Mouse (Mus musculus): Measurements from ENCODE around the gene Gm266.
"Not testable (repeated sequence)": the region's sequence is repeated elsewhere in the genome, so short reads cannot be mapped to it uniquely, and the experiment has no call there.

Gene Gm266

DNA sequence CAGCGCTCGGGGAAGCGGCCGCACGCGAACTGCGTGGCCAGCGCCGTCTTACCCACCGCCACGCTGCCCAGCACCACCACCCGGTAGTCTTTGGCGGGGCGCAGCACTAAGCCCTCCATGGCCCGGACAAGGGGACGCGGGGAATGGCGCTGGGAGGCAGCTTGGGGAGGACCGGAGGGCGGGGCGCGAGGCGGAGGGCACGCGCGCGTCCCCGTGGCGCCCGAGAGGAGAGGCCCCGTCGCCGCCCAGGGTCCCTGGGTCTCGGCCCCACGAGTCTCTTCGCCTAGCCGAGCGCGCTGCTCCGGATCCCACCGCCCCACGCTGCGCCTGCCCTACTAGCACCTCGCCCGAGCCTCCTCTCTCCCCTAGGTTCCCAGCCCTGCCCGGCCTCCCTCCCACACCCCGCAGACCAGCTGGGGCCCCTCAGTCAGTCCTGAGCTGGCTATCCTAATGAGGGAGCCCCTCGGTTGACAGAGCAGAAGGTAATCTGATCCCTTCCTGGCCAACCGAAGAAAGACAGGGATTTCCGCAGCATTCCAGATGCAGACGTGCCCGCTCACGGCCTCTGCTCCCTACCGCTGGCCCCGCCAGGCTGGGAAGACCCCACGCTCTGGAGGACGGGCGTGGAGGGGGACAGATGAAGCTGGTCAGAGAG is at the start of gene Gm266:
Gene Gm266, minus strand, starts transcription at position 172 of the 655 bp plus-strand sequence.
- DNase-seq (ENCODE audit: low spot score) = no peak

DNA sequence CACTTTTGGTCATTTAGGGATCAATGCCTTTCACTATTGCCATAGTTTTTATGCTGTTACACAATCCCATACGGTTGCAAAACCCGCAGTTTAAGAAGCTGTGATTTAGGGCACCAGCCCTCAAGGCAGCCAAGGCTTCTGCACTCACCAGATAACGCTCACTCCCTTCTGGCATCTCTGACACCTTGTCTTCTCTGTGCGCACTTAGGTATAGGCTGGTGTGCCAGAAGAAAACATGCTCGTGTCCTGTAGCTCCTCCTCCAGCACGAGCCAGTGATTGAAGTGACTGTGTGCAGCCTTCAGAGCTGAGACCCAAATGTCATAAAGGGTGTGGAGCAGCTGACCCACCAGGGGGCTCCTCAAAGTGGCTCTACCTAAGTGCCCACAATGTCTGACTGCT is 49.7 kb upstream of the Gm266 start:
- no peak for DNase-seq (ENCODE audit: low spot score)

DNA sequence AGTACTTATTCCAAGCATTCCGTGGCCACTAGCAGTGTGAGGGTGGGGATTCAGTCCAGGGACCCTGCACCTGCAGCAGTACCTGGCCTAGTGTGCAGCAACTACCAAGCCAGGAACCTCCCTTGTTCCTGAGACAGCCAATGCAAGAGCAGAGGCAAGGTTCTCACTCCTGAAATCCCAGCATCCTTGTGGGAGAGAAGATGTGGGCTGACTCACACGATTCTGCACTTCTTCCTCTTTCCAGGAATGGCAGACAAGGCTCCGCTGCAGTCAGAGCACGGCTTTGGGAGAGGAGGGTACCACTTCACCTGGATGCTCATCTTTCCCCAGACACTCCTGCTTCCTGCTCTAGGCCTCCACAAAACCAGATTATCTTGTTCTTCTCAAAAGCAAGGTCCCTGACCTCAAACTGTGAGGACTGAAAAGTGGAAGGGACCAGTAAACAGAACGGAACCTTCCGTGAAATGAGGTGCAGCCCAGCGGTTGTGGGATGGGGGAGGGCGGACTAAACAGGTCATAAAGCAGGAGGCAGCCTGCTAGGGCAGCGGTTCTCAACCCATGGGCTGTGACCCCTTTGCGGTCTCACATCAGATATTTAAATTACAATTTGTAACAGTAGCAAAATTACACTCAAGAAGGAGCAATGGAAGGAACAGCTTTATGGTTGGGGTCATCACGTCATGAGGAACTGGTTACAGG is 47.6 kb upstream of the Gm266 start:
- no peak for DNase-seq (ENCODE audit: low spot score)

DNA sequence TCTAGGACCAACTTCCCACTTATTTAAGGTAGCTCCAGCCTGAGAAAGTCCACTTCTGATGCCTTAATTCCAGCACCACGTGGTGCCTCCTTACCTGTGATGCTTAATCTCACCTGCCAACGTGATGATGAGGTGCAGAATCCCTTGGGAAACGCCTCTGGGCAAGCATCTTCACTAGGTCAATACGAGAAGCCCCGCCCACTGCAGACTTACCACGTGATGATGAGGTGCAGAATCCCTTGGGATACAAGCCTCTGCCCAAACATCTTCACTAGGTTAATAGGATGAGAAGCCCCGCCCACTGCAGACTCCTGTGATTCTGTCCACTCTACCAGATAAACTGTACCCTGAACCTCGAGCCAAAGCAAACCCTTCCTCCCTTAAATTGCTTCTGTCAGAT is 43.6 kb upstream of the Gm266 start:
- no peak for DNase-seq (ENCODE audit: low spot score)

DNA sequence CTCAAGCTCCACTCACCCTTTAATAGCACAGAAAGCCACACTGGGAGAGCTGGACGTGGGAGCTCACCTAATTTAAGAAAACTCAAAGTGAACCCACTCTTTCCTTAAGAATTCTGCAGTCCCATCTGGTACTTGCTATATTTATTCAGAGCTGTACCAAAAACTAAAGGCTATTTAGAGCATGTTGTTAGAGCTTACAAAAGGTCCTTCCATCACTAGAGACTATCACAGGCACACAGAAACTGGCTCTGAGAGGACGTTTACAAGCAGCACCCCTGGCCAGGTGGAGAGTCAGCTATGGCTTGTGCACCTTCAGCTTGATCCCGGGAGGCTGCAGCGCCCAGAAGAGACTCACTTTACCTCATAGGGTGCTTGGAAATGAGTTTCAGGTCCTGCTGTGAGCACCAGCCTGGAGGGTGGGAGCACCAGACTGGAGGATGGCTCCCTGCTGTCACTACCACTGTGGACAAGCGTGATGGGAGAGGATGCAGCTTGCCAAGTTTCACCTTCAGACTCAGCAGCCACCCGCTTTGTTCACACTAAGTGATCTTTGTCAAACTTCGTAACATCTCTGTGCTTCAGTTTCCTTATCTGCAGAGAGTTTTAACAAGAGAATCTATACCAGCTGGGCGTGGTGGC is 42.1 kb upstream of the Gm266 start:
- DNase-seq (ENCODE audit: low spot score) = no peak

GRCm38 (mm10) chr12:111524883-111525282 is 39.3 kb upstream of the Gm266 start:
- DNase-seq (ENCODE audit: low spot score) = no peak

DNA sequence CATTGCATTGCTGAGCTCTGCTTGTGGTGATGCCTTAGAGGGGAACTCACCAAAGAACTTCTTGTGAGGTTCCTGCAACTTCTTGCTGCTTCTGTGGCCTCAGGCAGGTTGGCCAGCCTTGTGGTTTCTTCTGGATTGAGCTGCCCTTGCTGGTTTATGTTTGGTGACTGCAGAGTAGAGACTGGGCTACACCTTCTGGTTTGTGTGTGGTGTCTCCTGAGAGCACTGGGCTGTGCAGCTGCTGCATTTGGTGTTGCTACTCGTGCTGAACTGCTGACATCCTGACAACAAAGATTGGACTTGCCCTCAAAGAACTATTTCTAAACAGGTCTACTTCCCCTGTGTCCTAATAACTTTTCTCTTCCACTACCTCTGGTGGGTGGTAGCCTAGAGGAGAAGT is 38.8 kb upstream of the Gm266 start:
- no peak for DNase-seq (ENCODE audit: low spot score)

DNA sequence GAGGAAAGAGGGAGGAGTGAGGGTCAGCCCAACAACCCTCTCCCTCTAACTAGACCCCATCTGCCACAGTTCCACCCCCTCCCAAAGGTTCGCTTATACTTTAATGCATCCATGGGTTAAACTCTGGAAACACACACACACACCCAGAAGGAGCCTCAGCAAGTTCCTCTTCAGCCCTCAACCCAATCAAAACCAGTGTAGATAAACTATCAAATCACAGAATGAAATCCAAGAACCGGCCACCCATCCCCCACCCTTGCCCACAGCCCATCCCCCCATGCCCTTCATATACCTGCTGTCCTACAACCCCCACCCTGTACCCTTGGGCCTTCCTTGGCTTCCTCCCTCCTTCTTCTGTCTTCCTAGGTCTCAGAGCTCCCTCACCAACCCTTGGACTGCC is 35.4 kb upstream of the Gm266 start:
- DNase-seq (ENCODE audit: low spot score) = no peak

DNA sequence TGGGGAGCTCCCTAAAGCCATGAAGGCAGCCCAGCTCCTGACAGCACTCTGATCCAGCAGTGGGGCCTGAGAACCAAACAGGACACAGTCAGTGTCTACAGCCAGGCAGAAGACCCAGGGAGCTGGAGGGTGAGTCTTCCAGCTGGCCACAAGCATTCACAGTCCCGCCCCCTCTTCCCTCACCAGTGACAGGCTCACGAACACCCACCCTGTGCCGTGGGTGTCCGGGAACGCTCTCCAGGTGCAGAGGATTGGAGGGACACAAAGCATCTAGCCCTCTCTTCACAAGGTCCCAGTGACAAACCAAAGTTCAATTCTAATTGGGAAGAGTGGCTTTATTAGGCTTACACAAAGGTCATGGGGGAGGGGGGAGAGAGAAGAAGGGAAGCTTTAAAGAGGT is 34.2 kb upstream of the Gm266 start:
- no peak for DNase-seq (ENCODE audit: low spot score)

GRCm38 (mm10) chr12:111518391-111518790 is 32.8 kb upstream of the Gm266 start:
- DNase-seq (ENCODE audit: low spot score) = no peak

- DNase-seq (ENCODE audit: low spot score) = no peak
Observed at GRCm38 (mm10) chr12:111517901-111518300, 32.3 kb upstream of the Gm266 start.

DNA sequence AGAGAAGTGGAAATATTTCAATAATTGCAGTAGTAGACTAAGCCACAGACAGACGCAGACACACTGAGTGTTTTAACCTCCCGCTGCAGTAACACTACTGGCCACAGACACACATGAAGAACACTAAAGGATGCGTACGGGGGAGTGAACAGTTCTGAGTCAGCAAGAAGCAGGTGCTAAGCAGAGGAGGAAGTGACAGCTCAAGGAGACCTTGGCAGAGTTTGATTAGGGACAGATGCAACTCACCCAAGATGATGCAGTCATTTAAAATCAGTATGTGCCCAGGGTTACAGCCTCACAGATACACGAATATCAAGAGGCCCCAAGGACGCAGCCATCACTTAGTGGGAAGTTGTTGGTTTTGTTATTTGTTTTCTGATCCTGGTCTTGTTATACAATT is 31.2 kb upstream of the Gm266 start:
- DNase-seq (ENCODE audit: low spot score) = no peak

DNA sequence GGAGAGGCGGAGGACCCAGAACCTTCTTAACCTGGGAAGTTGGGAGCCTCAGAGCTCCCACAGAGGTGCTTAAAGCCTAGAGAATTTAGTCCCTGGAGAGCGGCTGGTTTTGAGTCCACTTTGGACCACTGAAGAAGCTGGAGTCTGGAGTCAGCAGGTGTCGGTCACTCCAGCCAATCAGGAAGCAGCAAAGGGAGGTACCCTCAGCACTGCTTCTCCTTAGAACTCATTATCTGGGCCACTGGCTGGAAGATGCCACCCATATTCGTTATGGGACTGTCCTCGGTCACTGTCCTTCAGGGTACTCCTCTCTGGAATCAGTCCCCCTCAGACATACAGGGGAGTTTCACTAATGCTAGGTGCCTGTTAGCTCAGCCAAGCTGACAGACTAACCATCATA is 30.3 kb upstream of the Gm266 start:
- DNase-seq (ENCODE audit: low spot score) = no peak

DNA sequence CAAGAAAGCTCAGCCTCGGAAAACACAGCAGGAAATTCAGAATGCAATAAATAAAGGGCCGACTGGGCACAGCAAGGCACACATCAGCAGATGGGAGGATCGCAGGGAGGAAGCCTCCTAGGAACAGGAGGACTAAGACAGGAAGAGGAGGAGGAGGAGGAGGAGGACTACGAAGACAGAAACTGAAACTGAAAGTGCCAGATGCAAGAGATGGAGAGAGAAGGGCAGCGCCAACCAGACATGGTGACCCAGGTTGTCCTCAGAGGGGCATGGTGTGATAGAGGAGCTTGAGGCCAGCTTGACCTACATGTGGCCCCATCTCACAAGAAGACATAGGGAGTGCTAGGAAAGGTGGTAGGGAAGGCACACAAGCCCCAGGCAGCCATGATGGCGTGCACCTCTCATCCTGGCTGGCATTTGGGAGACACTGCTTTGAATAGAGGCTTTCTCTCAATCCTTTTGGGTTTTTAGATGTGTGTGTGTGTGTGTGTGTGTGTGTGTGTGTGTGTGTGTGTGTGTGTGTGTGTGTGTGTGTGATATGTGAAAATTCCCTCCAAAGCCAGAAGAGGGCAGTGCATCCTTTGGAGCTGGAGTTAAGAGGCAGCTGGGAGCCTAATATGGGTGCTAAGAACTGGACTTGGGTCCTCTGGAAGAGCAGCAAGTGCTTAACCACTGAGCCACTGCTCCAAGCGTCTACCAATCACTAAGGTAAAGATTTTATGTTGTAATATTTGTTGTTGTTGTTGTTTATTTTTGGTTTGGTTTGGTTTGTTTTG is 29.4 kb upstream of the Gm266 start:
- no peak for DNase-seq (ENCODE audit: low spot score)

GRCm38 (mm10) chr12:111514231-111514792 is 28.7 kb upstream of the Gm266 start:
- no peak for DNase-seq (ENCODE audit: low spot score)

DNA sequence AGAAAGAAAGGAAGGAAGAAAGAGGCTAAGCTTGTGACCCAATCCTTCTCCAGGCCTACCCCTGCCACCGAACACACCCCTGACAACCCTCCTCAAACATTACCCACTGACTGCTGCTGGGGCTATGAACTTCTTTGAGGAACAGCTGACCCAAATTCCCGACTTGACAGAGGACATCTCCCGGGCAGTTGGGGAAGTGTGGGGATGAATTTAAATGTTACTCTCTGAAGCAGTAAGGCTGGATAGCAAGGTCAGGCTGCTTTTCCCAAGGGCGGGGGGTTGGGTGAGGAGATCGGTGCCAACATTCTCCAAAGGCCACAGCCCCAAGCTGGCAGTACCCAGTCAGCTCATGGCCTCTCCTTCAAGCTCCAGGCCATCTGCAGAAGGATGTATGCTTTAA is 28.1 kb upstream of the Gm266 start:
- DNase-seq (ENCODE audit: low spot score) = no peak

DNA sequence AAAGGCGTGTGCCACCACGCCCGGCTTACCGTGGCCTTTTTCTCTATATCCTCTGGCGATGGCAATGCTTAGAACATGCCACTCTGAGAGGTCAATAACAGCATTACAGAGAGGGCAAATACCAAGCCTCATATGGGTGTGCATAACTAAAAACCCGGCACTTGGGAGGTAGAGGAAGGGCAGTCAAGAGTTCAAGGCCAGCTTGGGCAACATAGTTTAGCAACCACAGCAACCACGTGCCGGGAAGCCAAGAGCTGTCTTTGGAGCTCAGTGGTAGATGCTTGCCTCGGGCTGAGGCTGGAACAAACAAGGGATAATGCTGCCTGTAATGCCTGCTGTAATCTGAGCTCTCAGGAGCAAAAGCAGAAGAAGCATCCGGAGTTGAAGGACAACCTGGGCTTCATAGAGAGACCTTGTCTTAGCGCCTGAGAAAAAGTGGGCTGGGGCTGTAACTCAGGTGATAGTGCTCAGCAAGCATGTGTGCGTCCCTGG is 27.0 kb upstream of the Gm266 start:
- no peak for DNase-seq (ENCODE audit: low spot score)

DNA sequence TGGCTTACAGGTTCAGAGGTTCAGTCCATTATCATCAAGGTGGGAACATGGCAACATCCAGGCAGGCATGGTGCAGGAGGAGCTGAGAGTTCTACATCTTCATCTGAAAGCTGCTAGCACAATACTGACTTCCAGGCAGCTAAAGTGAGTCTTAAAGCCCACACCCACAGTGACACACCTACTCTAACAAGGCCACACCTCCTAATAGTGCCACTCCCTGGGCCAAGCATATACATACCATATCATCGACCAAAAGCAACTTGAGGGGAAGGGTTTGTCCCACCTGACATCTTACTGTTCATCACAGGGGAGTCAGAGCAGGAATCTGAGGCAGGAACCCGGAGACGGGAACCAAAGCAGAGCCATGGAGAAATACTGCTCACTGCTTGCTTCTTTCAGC is 22.8 kb upstream of the Gm266 start:
- not testable (repeated sequence) for DNase-seq (ENCODE audit: low spot score)

- no peak for DNase-seq (ENCODE audit: low spot score)
Observed at GRCm38 (mm10) chr12:111507962-111508361, 22.3 kb upstream of the Gm266 start.

- DNase-seq (ENCODE audit: low spot score) = no peak
Observed at GRCm38 (mm10) chr12:111507001-111507400, 21.4 kb upstream of the Gm266 start.

GRCm38 (mm10) chr12:111504904-111505303 is 19.3 kb upstream of the Gm266 start:
- DNase-seq (ENCODE audit: low spot score) = peak; percentile 78

- DNase-seq (ENCODE audit: low spot score) = no peak
Observed at GRCm38 (mm10) chr12:111503571-111503970, 17.9 kb upstream of the Gm266 start.

All from urinary bladder, postnatal 10 days (tissue).